Mouse (Mus musculus) midbrain, embryonic 15.5 days (tissue): ENCODE data around the gene March10. TPM values are rescaled to one million over a fixed set of nuclear protein-coding genes. Genes with fewer than 3 reads are reported as not detected.

Source experiments
- ATAC-seq: fragments of 200-750 bp; cut with Nextera tagmentation; replicated peaks from 2 replicates; pipeline ENCODE4 v1.8.0; 2017; ENCODE audit warnings: moderate TSS enrichment
- H3K27ac ChIP-seq: fragments of 300-500 bp; sonication (generic); 2 replicates; pipeline ENCODE4 v1.5.1; 2015; ENCODE audit warnings: mild to moderate bottlenecking, inconsistent platforms
- H3K27me3 ChIP-seq: fragments of 300-500 bp; sonication (generic); replicated peaks from 2 replicates; pipeline ENCODE4 v1.6.1; 2015; ENCODE audit warnings: inconsistent platforms
- H3K36me3 ChIP-seq: fragments of 300-500 bp; sonication (generic); replicated peaks from 2 replicates; pipeline ENCODE4 v1.6.1; 2015; ENCODE audit warnings: inconsistent platforms
- H3K4me1 ChIP-seq: fragments of 300-500 bp; sonication (generic); 2 replicates; pipeline ENCODE4 v1.6.1; 2015; ENCODE audit warnings: inconsistent platforms
- H3K4me2 ChIP-seq: fragments of 300-500 bp; sonication (generic); 2 replicates; pipeline ENCODE4 v1.6.1; 2015; ENCODE audit warnings: inconsistent platforms, mild to moderate bottlenecking, moderate library complexity
- H3K4me3 ChIP-seq: fragments of 300-500 bp; sonication (generic); 2 replicates; pipeline ENCODE4 v1.5.1; 2015; ENCODE audit warnings: mild to moderate bottlenecking, inconsistent platforms
- H3K9ac ChIP-seq: fragments of 300-500 bp; sonication (generic); 2 replicates; pipeline ENCODE4 v1.6.1; 2015; ENCODE audit warnings: mild to moderate bottlenecking, inconsistent platforms
- H3K9me3 ChIP-seq: fragments of 300-500 bp; sonication (generic); 2 replicates; pipeline ENCODE4 v1.6.1; 2016; ENCODE audit warnings: inconsistent platforms
- WGBS: fragments of 180-500 bp; shearing (Covaris S2); methylation state at CpG from one replicate; pipeline ENCODE4 v1.1.7; 2015; ENCODE audit warnings: mixed read lengths; 5-methylcytosine and 5-hydroxymethylcytosine counted together
- polyA plus RNA-seq: library from polyadenylated mRNA; unstranded; fragments of >200 nt; fragmentation: Nextera tagmentation; extraction: Ambion mirVana; gene quantifications from 2 replicates; pipeline ENCODE4 v1.2.1, GENCODE M21; 2015

March10 gene
- polyA plus RNA-seq, 1 experiment from 2014 or later, result 0.58 TPM

DNA sequence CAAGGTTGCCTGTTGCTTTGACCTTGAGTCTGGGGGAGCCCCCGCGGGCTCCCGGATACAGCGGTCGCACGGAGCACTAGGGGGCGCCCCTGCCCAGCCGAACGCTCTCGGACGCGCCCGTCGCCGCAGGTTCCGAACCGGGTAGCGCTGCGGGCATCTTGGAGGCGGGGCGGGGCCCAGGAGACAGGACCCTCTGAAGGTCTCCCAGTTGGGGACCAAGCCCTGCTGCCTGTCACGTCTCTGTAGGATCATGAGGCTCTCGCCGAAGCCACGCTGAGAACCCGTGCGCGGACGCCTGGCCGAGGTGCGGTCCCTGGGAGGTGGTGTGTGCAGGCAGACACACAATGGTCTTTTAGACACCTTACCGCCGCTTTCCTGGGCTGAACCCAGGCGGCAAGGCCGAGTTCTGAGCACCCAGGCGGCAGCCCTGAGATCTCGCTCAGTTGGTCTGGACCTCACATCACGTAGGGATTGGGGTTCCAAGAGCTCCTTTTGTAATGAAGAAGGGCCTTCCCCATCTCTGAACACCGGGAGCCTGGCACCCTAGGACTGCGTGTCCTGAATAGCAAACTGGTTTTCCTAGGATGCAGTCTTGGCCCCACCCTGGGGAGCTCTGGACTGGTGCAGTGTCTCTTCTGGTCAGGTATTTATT is 93.5 kb downstream of the March10 start:
- H3K9ac ChIP-seq, result peak overlapping the region; percentile 89
- peak; percentile 82 for ATAC-seq
- H3K9me3 ChIP-seq, result no peaks in the 10 kb centered on the region
- H3K27ac ChIP-seq, result peak overlapping the region; percentile 81
- H3K4me3 ChIP-seq, result peak overlapping the region; percentile 64
- H3K4me2 ChIP-seq, result peak overlapping the region; percentile 80
- H3K36me3 ChIP-seq, result no peaks in the 10 kb centered on the region
- H3K27me3 ChIP-seq, result no peaks in the 10 kb centered on the region
- peaks cover 36% of the 10 kb centered on the region for H3K4me1 ChIP-seq
- WGBS, result under 1% methylated on average over 40 of the region's 40 CpGs

DNA sequence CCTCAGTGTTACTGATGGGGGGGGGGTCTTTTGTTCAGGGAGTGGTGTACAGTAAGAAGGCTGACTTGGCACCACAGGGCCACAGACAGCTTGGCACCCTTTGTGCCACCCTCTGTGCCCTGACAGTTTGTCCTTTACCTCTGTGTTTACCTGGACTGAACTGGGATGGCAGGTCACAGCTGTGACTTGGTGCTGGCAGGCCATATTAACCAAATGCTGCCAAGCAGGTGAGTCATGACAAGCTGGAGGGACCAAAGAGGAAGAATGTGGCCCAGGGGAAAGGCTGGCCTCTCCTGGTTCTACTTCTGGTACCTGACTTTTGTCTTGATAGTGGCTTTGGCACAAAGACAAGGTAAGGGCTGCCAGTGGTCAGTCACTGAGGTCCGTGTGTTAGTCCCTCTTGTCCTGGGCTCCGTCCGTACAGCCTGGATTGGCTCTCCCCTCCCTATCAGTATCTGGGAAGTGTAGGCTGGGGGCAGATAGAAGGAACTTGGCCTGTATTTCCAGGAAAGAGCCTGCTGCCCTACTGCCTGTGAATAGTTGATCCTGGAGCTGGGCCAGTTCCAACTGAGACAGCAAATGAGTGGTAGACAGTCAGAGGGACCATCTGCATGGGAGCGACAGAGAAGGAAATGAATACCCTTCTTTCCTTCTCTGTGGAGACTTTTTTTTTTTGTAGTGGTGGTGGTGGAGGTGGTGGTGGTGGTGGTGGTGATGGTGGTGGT is 94.3 kb downstream of the March10 start:
- H3K9me3 ChIP-seq, result no peaks in the 10 kb centered on the region
- no peaks in the 10 kb centered on the region for H3K27me3 ChIP-seq
- H3K4me2 ChIP-seq, result no peak overlapping the region
- H3K4me3 ChIP-seq, result no peak overlapping the region
- no peak overlapping the region for H3K9ac ChIP-seq
- 88% methylated on average over 4 of the region's 4 CpGs for WGBS
- ATAC-seq, result 0 out of 2 replicates have a peak, but pooled peaks have one; percentile 1
- H3K36me3 ChIP-seq, result no peaks in the 10 kb centered on the region
- H3K4me1 ChIP-seq, result peaks cover 36% of the 10 kb centered on the region
- no peak overlapping the region for H3K27ac ChIP-seq

DNA sequence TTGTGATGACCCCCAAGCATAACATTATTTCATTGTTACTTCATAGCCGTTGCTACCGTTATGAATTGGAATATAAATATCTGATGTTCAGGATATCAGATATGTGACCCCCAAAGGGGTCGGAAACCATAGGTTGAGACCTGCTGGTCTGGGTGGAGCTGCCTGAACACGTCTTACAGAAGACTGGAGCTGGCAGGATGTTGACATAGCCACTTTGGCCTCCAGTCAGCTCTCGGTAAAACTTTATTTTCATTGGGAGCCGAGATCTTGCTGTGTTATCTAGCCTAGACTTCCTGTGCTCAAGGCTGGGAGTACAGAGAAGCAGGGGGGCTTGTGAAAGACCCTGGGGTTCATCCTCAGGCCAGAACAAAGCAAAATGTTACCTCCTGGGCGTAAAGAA is 100.2 kb downstream of the March10 start:
- Histone ChIP-seq H3K4me1 (no peaks in the 10 kb centered on the region), H3K36me3 (no peaks in the 10 kb centered on the region), H3K27ac (no peak overlapping the region), H3K9ac (no peak overlapping the region), H3K9me3 (no peaks in the 10 kb centered on the region), H3K4me3 (no peak overlapping the region), H3K27me3 (no peaks in the 10 kb centered on the region), H3K4me2 (no peak overlapping the region)
- 85% methylated on average over 7 of the region's 7 CpGs for WGBS
- ATAC-seq, result no peak

DNA sequence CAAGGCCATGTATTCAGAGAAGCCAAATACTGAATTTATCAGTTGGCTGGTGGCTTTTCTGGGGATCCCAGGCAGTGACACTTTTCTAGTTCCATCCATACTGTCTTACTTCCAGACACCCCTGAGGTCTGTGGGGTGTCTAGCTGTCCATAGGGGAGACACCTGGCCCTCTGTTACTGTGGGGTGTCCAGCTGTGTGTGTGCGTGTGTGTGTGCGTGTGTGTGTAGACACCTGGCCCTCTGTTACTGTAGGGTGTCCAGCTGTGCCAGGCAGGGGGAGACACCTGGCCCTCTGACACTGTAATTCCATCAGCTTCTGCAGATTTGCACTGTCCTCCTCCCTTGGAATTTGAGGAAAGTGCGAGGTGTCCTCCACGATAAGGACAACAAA is 102.6 kb downstream of the March10 start:
- Histone ChIP-seq H3K27ac (no peak overlapping the region), H3K9ac (no peak overlapping the region)
- no peak for ATAC-seq

DNA sequence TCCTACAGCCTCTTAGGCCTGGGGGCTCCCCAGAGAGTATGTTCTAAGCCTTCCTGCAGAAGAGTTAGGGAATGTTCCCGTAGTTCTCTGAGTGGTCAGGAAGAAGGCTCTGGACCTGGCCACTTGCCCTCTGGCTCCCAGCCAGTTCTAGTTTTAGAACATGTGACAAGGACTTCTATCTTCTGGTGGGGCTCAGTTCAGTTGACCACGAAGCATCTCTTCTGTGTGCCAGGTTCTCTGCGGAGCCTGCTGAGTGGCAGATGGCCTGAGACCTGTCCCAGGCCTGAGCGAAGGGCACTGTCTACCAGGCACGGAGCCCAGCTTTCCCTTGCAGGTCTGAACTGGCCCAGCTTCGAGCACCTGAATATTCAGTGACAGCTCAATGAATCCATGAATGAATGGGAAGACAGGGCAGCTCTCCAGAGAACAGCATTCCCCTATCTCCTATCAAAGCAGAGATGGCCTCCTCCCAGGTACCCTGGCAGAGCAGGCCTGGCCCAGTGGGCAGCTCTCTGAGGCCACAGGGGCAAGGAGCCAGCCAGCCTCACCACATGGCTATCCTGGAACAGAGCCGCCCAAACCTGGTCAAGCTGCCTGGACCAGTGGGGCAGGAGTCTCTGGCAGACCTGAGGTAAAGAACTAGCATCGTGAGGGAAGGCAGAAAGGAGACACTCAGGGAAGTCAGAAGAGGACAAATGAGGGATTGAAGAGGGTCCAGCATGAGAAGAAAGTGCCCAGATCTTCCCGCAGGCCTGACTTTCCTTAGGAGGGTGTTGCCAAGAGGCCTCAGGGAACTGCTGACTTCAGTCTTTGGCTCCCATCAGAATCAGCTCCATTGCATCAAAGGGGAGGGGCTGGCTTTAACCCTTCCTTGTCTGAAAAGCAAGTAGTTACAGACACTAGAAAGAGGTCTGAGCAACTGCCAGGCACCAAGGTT is 103.3 kb downstream of the March10 start:
- Histone ChIP-seq H3K9me3 (no peaks in the 10 kb centered on the region), H3K9ac (no peak overlapping the region), H3K27ac (no peak overlapping the region), H3K4me3 (no peak overlapping the region), H3K27me3 (no peaks in the 10 kb centered on the region), H3K4me1 (no peaks in the 10 kb centered on the region), H3K4me2 (no peak overlapping the region), H3K36me3 (no peaks in the 10 kb centered on the region)
- no peak for ATAC-seq
- WGBS, result 58% methylated on average over 9 of the region's 9 CpGs

More for the DNA sequence above, 102.6 kb downstream of the March10 start:
- no peaks in the 10 kb centered on the region for H3K36me3 ChIP-seq
- H3K9me3 ChIP-seq, result no peaks in the 10 kb centered on the region
- WGBS, result 94% methylated on average over 4 of the region's 4 CpGs
- no peaks in the 10 kb centered on the region for H3K27me3 ChIP-seq
- H3K4me3 ChIP-seq, result no peak overlapping the region
- H3K4me1 ChIP-seq, result no peaks in the 10 kb centered on the region
- no peak overlapping the region for H3K4me2 ChIP-seq

DNA sequence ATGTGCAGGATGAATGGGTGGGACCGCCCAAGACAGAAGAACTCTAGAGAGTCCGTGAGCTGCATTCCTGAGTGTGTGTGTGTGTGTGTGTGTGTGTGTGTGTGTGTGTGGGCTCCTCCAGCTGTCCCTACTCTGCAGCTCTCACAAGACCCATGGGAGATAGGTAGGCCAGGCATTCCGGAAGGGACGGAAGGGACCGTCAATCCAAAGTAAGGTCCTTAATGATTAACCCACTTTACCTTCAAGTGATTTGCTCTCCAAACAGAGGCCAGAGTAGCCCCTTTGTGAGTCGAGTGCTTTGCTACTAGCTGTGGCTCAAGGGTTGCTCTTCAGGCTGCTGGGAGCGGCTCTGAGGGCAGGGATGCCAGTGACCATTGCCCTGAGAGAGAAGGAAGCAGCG is 104.4 kb downstream of the March10 start:
- 78% methylated on average over 8 of the region's 8 CpGs for WGBS
- ATAC-seq, result no peak
- no peak overlapping the region for H3K4me3 ChIP-seq
- H3K4me2 ChIP-seq, result no peak overlapping the region
- no peaks in the 10 kb centered on the region for H3K27me3 ChIP-seq
- no peak overlapping the region for H3K9ac ChIP-seq
- H3K9me3 ChIP-seq, result no peaks in the 10 kb centered on the region
- H3K27ac ChIP-seq, result no peak overlapping the region
- H3K36me3 ChIP-seq, result no peaks in the 10 kb centered on the region
- peaks cover 5% of the 10 kb centered on the region; the same call in 1 of the 2 replicates for H3K4me1 ChIP-seq

DNA sequence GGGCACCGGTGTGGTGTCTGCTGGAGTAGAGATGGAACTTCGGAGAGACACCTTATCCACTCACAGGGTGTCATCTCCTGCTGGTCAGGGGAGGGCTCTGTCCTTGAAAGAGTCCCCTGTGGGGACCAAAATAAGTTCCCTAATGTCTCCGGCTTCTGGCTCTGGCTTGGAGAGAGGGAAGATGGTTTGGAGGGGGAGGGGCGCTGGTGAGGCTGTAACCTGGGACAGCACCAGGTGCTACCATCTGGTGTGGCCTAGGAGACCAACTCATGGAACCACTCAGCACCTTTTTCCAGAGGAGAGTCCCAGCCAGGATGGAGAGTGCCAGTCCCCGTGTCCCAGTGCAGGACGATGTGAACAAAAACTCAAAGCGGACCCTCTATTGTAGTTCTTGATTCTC is 105.9 kb downstream of the March10 start:
- H3K4me3 ChIP-seq, result no peak overlapping the region
- no peaks in the 10 kb centered on the region for H3K36me3 ChIP-seq
- H3K9me3 ChIP-seq, result no peaks in the 10 kb centered on the region
- WGBS, result 90% methylated on average over 7 of the region's 7 CpGs
- no peaks in the 10 kb centered on the region for H3K27me3 ChIP-seq
- no peak overlapping the region for H3K4me2 ChIP-seq
- no peak overlapping the region for H3K27ac ChIP-seq
- no peak overlapping the region for H3K9ac ChIP-seq
- ATAC-seq, result no peak
- H3K4me1 ChIP-seq, result peaks cover 5% of the 10 kb centered on the region; the same call in 1 of the 2 replicates

DNA sequence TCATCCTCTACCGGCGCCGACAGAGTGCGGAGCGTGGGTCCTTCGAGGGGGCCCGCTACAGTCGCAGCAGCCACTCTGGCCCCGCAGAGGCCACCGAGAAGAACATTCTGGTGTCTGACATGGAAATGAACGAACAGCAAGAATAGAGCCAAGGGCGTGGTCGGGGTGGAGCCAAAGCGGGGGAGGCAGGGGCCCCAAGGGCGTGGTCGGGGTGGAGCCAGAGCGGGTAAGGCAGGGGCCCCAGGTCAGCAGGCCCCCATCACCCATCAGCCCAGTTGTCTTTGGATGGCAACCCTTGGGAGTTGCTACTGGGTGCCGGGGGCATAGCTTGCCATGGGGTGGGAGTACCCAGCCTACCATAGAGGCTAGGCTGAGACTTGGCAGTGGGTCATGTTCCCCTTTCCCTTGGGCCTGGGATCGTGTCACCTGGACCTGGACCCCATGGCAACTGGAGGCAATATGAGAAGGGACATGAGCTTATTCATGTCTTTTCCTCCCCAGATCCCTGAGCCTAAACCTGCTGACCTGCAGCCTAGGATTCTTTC is 106.7 kb downstream of the March10 start:
- H3K9ac ChIP-seq, result no peak overlapping the region
- no peak overlapping the region for H3K4me3 ChIP-seq
- WGBS, result 95% methylated on average over 19 of the region's 19 CpGs
- ATAC-seq, result no peak
- no peak overlapping the region for H3K27ac ChIP-seq
- no peaks in the 10 kb centered on the region for H3K27me3 ChIP-seq
- no peaks in the 10 kb centered on the region for H3K36me3 ChIP-seq
- peaks cover 5% of the 10 kb centered on the region; the same call in 1 of the 2 replicates for H3K4me1 ChIP-seq
- H3K9me3 ChIP-seq, result no peaks in the 10 kb centered on the region
- H3K4me2 ChIP-seq, result no peak overlapping the region

DNA sequence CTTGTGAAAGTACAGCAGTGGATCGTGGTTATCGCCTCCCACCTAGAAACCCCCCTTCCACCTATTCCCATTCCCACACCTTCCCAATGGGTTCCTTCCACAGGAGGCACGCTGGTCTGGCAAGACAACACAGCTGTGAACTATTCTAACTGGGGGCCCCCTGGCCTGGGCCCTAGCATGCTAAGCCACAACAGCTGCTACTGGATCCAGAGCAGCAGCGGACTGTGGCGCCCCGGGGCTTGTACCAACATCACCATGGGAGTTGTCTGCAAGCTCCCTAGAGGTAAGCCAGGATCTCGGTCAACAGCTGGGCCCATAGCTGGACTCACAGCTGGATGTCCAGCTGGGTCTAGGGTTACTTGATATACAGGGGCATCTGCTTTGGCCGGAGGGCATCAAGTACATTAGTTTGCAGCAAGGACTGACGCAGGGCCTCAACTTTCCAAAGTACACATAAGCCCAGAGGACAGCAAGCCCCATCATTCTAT is 108.0 kb downstream of the March10 start:
- H3K27ac ChIP-seq, result no peak overlapping the region
- peaks cover 5% of the 10 kb centered on the region; the same call in 1 of the 2 replicates for H3K4me1 ChIP-seq
- H3K27me3 ChIP-seq, result no peaks in the 10 kb centered on the region
- no peak overlapping the region for H3K9ac ChIP-seq
- no peaks in the 10 kb centered on the region for H3K36me3 ChIP-seq
- WGBS, result 95% methylated on average over 9 of the region's 9 CpGs
- no peaks in the 10 kb centered on the region for H3K9me3 ChIP-seq
- no peak overlapping the region for H3K4me2 ChIP-seq
- no peak overlapping the region for H3K4me3 ChIP-seq
- 0 out of 2 replicates have a peak, but pooled peaks have one; percentile 5 for ATAC-seq

DNA sequence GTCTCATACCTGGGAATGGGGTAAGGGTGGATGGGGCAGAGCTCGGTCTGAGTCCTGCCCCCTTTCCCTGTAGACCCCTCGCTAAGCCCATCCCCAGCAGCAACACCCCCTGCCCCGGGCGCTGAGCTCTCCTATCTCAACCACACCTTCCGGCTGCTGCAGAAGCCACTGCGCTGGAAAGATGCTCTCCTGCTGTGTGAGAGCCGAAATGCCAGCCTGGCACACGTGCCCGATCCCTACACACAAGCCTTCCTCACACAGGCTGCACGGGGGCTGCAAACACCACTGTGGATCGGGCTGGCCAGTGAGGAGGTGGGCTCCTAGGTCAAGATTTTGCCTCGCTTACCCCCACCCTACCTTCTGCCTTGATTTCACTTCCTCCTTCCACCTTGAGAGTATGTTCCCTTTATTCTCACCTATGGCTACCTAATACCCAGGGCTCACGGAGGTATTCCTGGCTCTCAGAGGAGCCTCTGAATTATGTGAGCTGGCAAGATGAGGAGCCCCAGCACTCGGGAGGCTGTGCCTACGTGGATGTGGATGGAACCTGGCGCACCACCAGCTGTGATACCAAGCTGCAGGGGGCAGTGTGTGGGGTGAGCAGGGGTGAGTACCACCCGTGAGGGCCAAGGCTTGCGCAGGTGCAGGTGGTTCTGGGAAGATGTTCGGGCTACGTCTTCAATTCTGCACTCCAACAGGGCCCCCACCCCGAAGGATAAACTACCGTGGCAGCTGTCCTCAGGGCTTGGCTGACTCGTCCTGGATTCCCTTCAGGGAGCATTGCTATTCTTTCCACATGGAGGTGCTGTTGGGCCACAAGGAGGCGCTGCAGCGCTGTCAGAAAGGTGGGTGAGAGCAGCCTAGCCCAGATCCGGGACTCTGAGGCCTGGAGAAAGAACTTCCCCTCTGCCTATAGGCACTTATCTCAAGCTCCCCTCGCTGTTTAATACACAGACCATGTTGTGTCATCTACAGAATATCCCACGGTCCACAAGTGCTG is 109.1 kb downstream of the March10 start:
- H3K36me3 ChIP-seq, result no peaks in the 10 kb centered on the region
- no peak overlapping the region for H3K27ac ChIP-seq
- WGBS, result 61% methylated on average over 28 of the region's 28 CpGs
- H3K4me2 ChIP-seq, result no peak overlapping the region
- ATAC-seq, result peak; percentile 90
- H3K4me1 ChIP-seq, result peaks cover 5% of the 10 kb centered on the region; the same call in 1 of the 2 replicates
- H3K9ac ChIP-seq, result no peak overlapping the region
- H3K9me3 ChIP-seq, result no peaks in the 10 kb centered on the region
- H3K27me3 ChIP-seq, result no peaks in the 10 kb centered on the region
- no peak overlapping the region for H3K4me3 ChIP-seq

DNA sequence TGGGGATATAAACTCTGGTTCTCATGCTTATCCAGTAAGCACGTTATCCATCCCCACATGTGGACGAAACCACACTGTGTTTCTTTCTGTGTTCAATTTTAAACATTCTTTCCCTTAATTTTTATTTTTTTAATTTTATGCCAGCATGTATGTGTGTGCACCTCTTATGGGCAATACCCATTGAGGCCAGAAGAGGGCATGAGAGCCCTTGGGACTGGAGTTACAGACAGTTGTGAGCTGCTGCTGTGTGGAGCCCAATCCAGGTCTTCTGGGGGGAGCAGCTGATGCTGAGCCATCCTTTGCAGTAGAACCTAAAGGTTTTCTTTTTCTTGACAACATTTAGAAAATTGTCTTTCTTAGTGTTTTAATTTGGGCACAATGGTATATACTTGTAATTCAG is 111.3 kb downstream of the March10 start:
- 86% methylated on average over 2 of the region's 2 CpGs for WGBS
- no peak overlapping the region for H3K4me3 ChIP-seq
- H3K27ac ChIP-seq, result no peak overlapping the region
- H3K27me3 ChIP-seq, result no peaks in the 10 kb centered on the region
- no peak overlapping the region for H3K4me2 ChIP-seq
- H3K9ac ChIP-seq, result no peak overlapping the region
- peaks cover 5% of the 10 kb centered on the region; the same call in 1 of the 2 replicates for H3K4me1 ChIP-seq
- no peaks in the 10 kb centered on the region for H3K36me3 ChIP-seq
- H3K9me3 ChIP-seq, result no peaks in the 10 kb centered on the region
- no peak for ATAC-seq
